Mouse (Mus musculus) brain, embryonic 18.5 days (tissue): ENCODE data around the gene Qprt.

ENCODE experiments used
- DNase-seq: peaks from one replicate; pipeline ENCODE4 v3.0.0-alpha.2; 2012; ENCODE audit warnings: low read depth, low spot score

Gene Qprt

GRCm38 (mm10) chr7:127133125-127133524 is 11.1 kb upstream of the Qprt start:
- no peak for DNase-seq

GRCm38 (mm10) chr7:127129638-127130037 is 7.6 kb upstream of the Qprt start:
- DNase-seq, result no peak

- DNase-seq, result no peak
Measured at GRCm38 (mm10) chr7:127121061-127121910, 740 bp downstream of the Qprt start.

GRCm38 (mm10) chr7:127118671-127119445 is 3.2 kb downstream of the Qprt start:
- DNase-seq, result no peak

DNA sequence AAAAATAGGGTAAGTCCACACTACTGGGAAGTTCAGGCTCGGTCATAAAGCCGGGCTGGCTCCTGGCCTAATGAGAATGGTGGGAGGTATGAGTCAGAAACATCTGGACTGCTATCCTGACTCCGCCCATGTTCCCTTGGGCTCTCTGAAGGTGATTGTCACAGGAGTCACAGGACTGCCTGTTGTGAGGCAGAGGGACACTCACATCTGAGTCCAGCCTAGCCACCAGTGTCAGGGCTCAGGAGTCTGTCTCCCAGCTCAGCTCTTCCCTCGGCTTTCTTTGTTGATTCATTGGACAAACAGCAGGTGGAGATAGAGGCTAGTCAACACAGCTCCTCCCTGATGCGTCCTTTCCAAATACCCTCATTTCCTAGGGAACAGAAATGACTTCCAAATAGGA is 4.1 kb downstream of the Qprt start:
- DNase-seq, result no peak

GRCm38 (mm10) chr7:127116331-127116935 is 5.6 kb downstream of the Qprt start:
- no peak for DNase-seq

GRCm38 (mm10) chr7:127114920-127115319 is 7.1 kb downstream of the Qprt start:
- no peak for DNase-seq

GRCm38 (mm10) chr7:127113614-127114259 is 8.3 kb downstream of the Qprt start:
- no peak for DNase-seq

DNA sequence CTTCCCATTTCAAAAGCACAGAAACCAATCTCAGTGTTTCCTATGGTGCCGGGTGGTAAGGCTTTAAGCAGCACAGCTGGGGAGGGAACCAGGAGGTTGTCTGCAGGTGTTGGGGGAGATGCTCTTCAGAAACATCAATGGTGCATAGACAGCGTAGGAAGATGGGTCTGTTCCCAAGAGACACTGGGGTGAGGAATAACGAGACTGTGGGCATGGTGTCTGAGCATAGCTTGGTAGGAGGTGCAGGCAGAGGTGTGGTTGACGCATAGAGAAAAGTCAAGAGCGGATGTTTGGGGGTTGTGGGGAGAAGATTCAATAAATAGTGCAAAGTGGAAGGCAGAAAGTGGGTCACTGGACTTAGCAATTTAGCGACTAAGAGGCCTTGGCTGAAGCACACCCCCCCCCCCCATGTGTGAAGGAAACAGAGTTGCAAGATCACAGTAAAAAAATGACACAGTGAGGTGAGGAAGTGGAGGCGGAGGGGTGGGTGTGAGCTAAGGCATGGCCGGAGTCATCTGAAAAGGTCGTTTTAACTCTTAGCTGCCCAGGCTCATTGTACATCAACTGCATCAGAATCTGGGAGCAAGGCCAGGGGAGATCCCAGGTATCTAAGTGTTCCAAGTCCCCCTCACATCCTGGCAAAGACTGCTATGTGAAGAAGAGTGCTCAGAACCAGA is 9.0 kb downstream of the Qprt start:
- no peak for DNase-seq

DNA sequence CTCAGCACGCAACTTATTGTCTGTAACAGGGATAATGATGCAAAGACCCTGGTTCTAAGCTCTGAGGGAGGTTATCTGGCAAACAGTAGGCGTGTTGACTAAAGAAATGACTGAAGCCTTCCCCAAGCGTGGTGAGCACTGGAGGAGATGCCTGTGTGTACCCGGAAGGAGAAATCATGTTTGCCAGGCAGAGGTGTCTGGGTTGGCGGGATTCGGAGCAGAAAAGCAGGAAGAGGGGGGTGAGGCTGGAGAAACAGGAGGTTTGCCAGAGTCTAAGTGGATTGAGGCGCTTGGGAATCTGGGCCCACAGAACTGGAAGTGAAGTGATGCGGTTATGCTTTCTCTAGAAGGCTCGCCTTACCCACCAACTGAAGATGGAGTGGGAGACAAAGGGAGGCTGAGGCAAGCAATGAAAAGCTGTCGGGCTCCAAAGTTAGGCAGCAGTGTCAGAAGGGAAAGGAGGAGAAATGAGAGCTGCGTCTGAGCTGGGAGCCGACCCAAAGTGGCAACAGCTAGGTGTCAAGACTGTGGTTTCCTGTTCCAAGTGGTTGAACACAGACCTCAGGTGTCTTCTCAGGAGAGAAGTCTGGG is 9.7 kb downstream of the Qprt start:
- DNase-seq, result no peak

- no peak for DNase-seq
Measured at GRCm38 (mm10) chr7:127111461-127111860, 10.6 kb downstream of the Qprt start.

DNA sequence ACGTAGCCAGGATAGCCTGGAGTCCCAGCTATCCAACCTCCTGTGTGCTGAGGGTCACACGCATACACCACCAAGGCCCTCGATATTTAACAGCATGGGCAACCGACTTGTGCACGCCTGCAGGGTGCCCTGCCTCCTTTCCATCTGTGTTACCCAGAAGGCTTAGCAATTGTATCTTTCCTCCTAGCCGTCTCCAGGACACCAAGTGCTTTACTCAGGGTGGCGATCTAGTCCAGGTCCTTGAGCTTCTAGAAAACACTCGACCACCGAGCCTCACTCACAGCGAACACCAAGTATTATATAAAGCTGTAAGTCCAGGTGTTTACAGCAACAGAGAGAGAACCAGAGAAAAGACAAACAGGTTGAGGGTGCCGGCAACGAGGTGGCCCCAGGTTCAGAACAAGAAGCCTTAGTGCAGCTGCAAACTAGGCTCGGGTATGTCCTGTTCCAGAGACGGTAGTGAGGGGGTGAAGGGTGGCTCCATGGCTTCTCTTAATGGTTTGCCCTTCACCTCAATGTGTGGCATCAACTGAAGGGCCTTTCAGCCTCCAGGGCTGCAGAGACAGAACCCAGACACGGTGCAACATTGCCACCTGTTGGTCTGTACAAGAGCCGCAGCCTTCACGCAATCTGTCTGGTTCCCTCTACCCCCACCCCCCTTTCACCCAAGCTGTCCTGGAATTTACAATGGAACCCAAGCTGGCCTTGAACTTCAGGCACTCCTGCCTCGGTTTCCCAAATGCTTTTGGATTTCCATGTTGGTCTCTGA is 11.6 kb downstream of the Qprt start:
- DNase-seq, result peak; percentile 39

- no peak for DNase-seq
Measured at GRCm38 (mm10) chr7:127105551-127105950, 16.5 kb downstream of the Qprt start.

DNA sequence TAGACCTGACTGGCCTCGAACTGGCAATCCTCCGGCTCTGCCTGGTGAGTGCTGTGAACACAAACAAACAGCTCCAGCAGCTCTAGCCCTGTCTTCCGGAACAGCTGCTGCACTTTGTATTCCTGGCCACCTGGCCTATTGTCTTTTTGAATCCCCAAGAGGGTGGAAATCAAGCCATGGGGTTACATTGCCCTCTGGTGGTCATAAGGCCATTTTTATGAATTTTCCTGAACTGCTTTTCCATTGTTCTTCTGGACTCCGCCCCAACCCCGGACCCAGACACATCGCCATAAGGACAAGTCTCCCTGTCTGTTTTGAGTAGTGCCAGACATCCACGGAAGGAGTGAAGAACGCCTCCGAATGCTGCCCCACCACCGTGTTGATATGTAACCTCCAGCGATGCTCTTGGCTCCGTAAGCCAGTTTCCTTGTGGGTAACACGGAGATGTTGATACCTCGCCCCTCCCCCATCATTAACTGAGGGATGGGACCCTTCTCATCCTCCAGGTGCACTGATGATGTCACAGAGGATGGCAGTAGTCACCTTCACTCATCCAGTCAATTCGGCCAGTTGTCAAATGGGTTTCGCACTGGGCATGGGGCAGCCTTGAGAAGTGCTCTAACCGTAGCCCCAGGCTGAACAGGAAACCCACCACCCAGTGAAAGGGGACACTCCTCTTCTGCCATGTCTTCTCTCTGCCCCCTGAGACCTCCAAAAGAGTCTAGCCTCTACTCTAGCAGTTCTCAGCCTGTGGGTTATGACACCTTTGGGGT is 17.3 kb downstream of the Qprt start:
- DNase-seq, result peak; percentile 60

GRCm38 (mm10) chr7:127103960-127104359 is 18.1 kb downstream of the Qprt start:
- DNase-seq, result no peak

DNA sequence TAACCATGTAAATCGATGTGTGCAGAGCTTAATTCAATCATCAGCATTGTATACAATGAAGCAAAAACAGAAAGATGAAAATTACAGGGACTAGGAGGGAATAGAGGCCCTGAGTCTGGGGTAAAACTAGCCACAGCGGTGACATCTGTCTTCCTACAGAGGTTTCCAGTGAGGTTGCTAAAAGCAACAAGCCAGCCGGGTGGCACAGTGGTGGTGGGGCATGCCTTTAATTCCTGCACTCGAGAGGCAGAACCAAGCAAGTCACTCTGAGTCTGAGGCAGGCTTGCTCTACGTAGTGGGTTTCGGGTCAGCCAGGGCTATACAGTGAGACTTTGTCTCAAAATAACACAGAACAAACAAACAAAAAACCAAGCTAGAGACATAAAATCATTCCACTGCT is 19.9 kb downstream of the Qprt start:
- no peak for DNase-seq

DNA sequence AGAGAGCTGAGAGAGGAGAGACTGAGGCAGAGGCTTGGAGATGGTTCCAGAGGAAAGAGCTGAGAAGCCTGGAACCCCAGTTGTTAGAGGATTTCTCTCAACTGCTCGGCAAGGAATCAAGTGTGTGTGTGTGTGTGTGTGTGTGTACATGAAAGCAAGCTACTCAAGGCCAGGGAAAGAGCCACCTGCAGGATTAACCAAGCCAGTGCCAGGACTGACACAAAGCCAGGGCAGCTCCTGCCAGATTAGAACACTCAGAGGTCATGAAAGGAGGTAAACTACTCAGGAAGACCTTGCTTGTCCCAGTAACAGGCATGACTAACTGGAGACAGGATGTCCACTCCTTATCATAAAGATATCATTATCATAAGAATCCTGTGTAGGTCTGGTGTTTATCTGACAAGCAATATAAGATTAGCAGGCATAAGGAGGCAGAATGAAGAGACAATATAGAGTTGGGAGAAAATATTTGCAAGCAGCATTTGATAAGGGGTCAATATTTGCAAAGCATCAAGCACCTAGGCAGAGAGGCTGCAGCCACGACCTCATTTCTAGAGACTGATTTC is 20.5 kb downstream of the Qprt start:
- DNase-seq, result no peak

- no peak for DNase-seq
Measured at GRCm38 (mm10) chr7:127099528-127099927, 22.5 kb downstream of the Qprt start.

GRCm38 (mm10) chr7:127098950-127099349 is 23.1 kb downstream of the Qprt start:
- no peak for DNase-seq
